12 mouse cellular contexts compared by ENCODE assay signal in genomic region chr6:126034403-126034724, GRCm38 (mm10).
DNase-seq lines count a peak whose midpoint lies in the region; ATAC-seq and TF ChIP-seq lines count a peak whose summit lies in the region.
"Had no signal": no experiment of that assay in that cellular context is flagged by ENCODE, and none has a peak within 500 bp of the region (broad histone marks: within the 10 kb centered on the region; RNA-seq: fewer than 3 reads in every experiment).

No protein-coding gene starts in this region.

- H3K9ac ChIP-seq in hindbrain, embryonic 11.5 days (ENCODE audit: low read depth, low read length) = no peak overlapping the region
- H3K9ac ChIP-seq in midbrain, embryonic 14.5 days (replicated peaks; ENCODE audit: low read length) = no peak overlapping the region
- H3K9ac ChIP-seq in midbrain, embryonic 11.5 days (ENCODE audit: low read length) = no peak overlapping the region
- peak overlapping the region; percentile 17; the same call in 1 of the 2 replicates for H3K9ac ChIP-seq in hindbrain, postnatal 0 days (replicated peaks; ENCODE audit: low read length)
- no peak overlapping the region for H3K9ac ChIP-seq in stomach, embryonic 15.5 days

- DNase-seq in hindbrain, embryonic 10.5 days (ENCODE audit: low spot score) = no peak
- DNase-seq in hindbrain, embryonic 11.5 days (ENCODE audit: low spot score) = no peak
- DNase-seq in midbrain, embryonic 14.5 days = peak; percentile 4
- DNase-seq in midbrain, embryonic 11.5 days (ENCODE audit: low spot score, missing footprints) = no peak
- DNase-seq in hindbrain, postnatal 0 days (ENCODE audit: low spot score) = no peak
- DNase-seq in right cerebral cortex, postnatal 14 days = no peak
- no peak for DNase-seq in left cerebral cortex, postnatal 14 days (ENCODE audit: low spot score in 2 of 2)
- DNase-seq: cerebellum, adult 18-20 months; thymus, postnatal 25 days had no signal

- H3K9me3 ChIP-seq in hindbrain, embryonic 10.5 days = no peaks in the 10 kb centered on the region
- no peaks in the 10 kb centered on the region for H3K9me3 ChIP-seq in hindbrain, embryonic 11.5 days (ENCODE audit: control insufficient read depth, low read length)
- H3K9me3 ChIP-seq in midbrain, embryonic 14.5 days (ENCODE audit: control insufficient read depth, low read length) = no peaks in the 10 kb centered on the region
- no peaks in the 10 kb centered on the region for H3K9me3 ChIP-seq in midbrain, embryonic 11.5 days (ENCODE audit: control insufficient read depth, low read length)
- H3K9me3 ChIP-seq in hindbrain, postnatal 0 days (ENCODE audit: low read length) = no peaks in the 10 kb centered on the region
- H3K9me3 ChIP-seq in stomach, embryonic 15.5 days = no peaks in the 10 kb centered on the region

- peak overlapping the region; percentile 12; the same call in 1 of the 2 replicates for H3K27ac ChIP-seq in hindbrain, embryonic 10.5 days
- no peak overlapping the region for H3K27ac ChIP-seq in hindbrain, embryonic 11.5 days (ENCODE audit: low read depth, low read length)
- H3K27ac ChIP-seq in midbrain, embryonic 14.5 days (replicated peaks; ENCODE audit: low read depth, low read length) = peak overlapping the region; percentile 37; the same call in 1 of the 2 replicates
- no peak overlapping the region for H3K27ac ChIP-seq in midbrain, embryonic 11.5 days (ENCODE audit: low read depth, low read length)
- no peak overlapping the region for H3K27ac ChIP-seq in hindbrain, postnatal 0 days
- H3K27ac ChIP-seq in stomach, embryonic 15.5 days = no peak overlapping the region
- H3K27ac ChIP-seq: left cerebral cortex, adult 2 months; macrophage had no signal

- TF ChIP-seq CTCF in hindbrain, postnatal 0 days (IDR thresholded peaks at IDR 0.05; ENCODE audit: low read depth) = no peak

- ATAC-seq in hindbrain, embryonic 11.5 days (ENCODE audit: low FRiP score) = no peak
- ATAC-seq in midbrain, embryonic 14.5 days (ENCODE audit: low FRiP score, low TSS enrichment) = peak; percentile 67
- no peak for ATAC-seq in midbrain, embryonic 11.5 days (ENCODE audit: low FRiP score)
- ATAC-seq in hindbrain, postnatal 0 days = 0 out of 2 replicates have a peak, but pooled peaks have one; percentile 62
- ATAC-seq in stomach, embryonic 15.5 days (ENCODE audit: insufficient read depth, low FRiP score, low read depth) = 0 out of 2 replicates have a peak, but pooled peaks have one; percentile 39

- no peaks in the 10 kb centered on the region for H3K36me3 ChIP-seq in hindbrain, embryonic 10.5 days
- H3K36me3 ChIP-seq in hindbrain, embryonic 11.5 days (ENCODE audit: control insufficient read depth, insufficient read depth, low read length) = no peaks in the 10 kb centered on the region
- H3K36me3 ChIP-seq in midbrain, embryonic 14.5 days (ENCODE audit: control insufficient read depth, insufficient read depth, low read length) = no peaks in the 10 kb centered on the region
- H3K36me3 ChIP-seq in midbrain, embryonic 11.5 days (ENCODE audit: control insufficient read depth, insufficient read depth, low read length) = no peaks in the 10 kb centered on the region
- no peaks in the 10 kb centered on the region for H3K36me3 ChIP-seq in hindbrain, postnatal 0 days (ENCODE audit: insufficient read depth, low read length)
- no peaks in the 10 kb centered on the region for H3K36me3 ChIP-seq in stomach, embryonic 15.5 days

- 51% methylated on average over 2 of the region's 2 CpGs for WGBS in hindbrain, embryonic 10.5 days
- WGBS in hindbrain, embryonic 11.5 days = 40% methylated on average over 2 of the region's 2 CpGs
- 24% methylated on average over 2 of the region's 2 CpGs for WGBS in midbrain, embryonic 14.5 days
- WGBS in midbrain, embryonic 11.5 days = 42% methylated on average over 2 of the region's 2 CpGs
- WGBS in hindbrain, postnatal 0 days = 13% methylated on average over 2 of the region's 2 CpGs
- WGBS in stomach, embryonic 15.5 days = 15% methylated on average over 2 of the region's 2 CpGs

- intact Hi-C loops in left cerebral cortex, postnatal 14 days (cut with DNase I) = no loop called here

- no peak overlapping the region for H3K4me2 ChIP-seq in hindbrain, embryonic 11.5 days (replicated peaks; ENCODE audit: low read depth, low read length)
- H3K4me2 ChIP-seq in midbrain, embryonic 14.5 days (ENCODE audit: low read length) = no peak overlapping the region
- H3K4me2 ChIP-seq in midbrain, embryonic 11.5 days = no peak overlapping the region
- H3K4me2 ChIP-seq in hindbrain, postnatal 0 days (ENCODE audit: low read depth, low read length) = no peak overlapping the region
- H3K4me2 ChIP-seq in stomach, embryonic 15.5 days = peak overlapping the region; percentile 19

- no peaks in the 10 kb centered on the region for H3K27me3 ChIP-seq in hindbrain, embryonic 10.5 days (ENCODE audit: insufficient read depth, poor library complexity, severe bottlenecking)
- H3K27me3 ChIP-seq in hindbrain, embryonic 11.5 days (ENCODE audit: control insufficient read depth, insufficient read depth, low read length) = no peaks in the 10 kb centered on the region
- H3K27me3 ChIP-seq in midbrain, embryonic 14.5 days (ENCODE audit: control insufficient read depth, insufficient read depth, low read length) = no peaks in the 10 kb centered on the region
- H3K27me3 ChIP-seq in midbrain, embryonic 11.5 days (ENCODE audit: control insufficient read depth, insufficient read depth, low read length) = no peaks in the 10 kb centered on the region
- H3K27me3 ChIP-seq in hindbrain, postnatal 0 days (ENCODE audit: insufficient read depth, low read length) = no peaks in the 10 kb centered on the region
- H3K27me3 ChIP-seq in stomach, embryonic 15.5 days (replicated peaks) = no peaks in the 10 kb centered on the region

- peaks cover 18% of the 10 kb centered on the region for H3K4me1 ChIP-seq in hindbrain, embryonic 10.5 days (replicated peaks)
- no peaks in the 10 kb centered on the region for H3K4me1 ChIP-seq in hindbrain, embryonic 11.5 days (replicated peaks; ENCODE audit: control insufficient read depth, insufficient read depth, low read length)
- H3K4me1 ChIP-seq in midbrain, embryonic 14.5 days (ENCODE audit: control insufficient read depth, insufficient read depth, low read length) = no peaks in the 10 kb centered on the region
- no peaks in the 10 kb centered on the region for H3K4me1 ChIP-seq in midbrain, embryonic 11.5 days (ENCODE audit: control insufficient read depth, insufficient read depth, low read length)
- H3K4me1 ChIP-seq in hindbrain, postnatal 0 days (ENCODE audit: insufficient read depth, low read length) = no peaks in the 10 kb centered on the region; the same call in 1 of the 2 replicates
- H3K4me1 ChIP-seq in stomach, embryonic 15.5 days = 0 out of 2 replicates have a peak, but pooled peaks cover 3% of the 10 kb centered on the region

- H3K4me3 ChIP-seq in hindbrain, embryonic 10.5 days = no peak overlapping the region
- no peak overlapping the region for H3K4me3 ChIP-seq in hindbrain, embryonic 11.5 days (ENCODE audit: low read depth, low read length)
- H3K4me3 ChIP-seq in midbrain, embryonic 14.5 days (replicated peaks; ENCODE audit: low read depth, low read length) = no peak overlapping the region
- no peak overlapping the region for H3K4me3 ChIP-seq in midbrain, embryonic 11.5 days (ENCODE audit: low read depth, low read length)
- H3K4me3 ChIP-seq in hindbrain, postnatal 0 days (ENCODE audit: low read length) = no peak overlapping the region
- no peak overlapping the region for H3K4me3 ChIP-seq in stomach, embryonic 15.5 days (replicated peaks)
- H3K4me3 ChIP-seq: left cerebral cortex, adult 2 months had no signal

Comparison
In these comparisons a context has a peak if more than half of its experiments do, and no peak if none do; other contexts are left out.
1. H3K27ac ChIP-seq: peak in hindbrain, embryonic 10.5 days (single experiment) and midbrain, embryonic 14.5 days (single experiment); none in hindbrain, embryonic 11.5 days (single experiment), midbrain, embryonic 11.5 days (single experiment), hindbrain, postnatal 0 days (single experiment) and stomach, embryonic 15.5 days (single experiment).
2. ATAC-seq: peak in midbrain, embryonic 14.5 days (single experiment), hindbrain, postnatal 0 days (single experiment) and stomach, embryonic 15.5 days (single experiment); none in hindbrain, embryonic 11.5 days (single experiment) and midbrain, embryonic 11.5 days (single experiment).